In the genomic region with DNA sequence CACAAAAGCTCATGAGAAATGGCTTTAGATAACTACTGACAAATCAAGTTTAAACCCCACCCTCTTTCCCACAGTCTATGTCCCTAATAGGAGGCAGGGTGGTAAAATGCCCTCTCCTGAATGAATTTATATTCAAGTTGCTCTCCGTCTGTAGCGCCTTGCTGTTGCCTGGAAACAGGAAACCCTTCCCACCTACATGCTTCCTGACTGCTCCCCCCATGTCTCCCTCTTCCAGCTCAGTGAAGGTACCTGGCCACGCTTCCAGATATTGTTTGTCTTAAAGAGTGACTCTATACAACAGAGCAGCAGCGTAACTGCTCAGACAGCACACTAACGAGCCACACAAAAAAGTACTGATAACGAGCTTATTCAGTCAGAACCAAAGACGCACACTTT, we compare ENCODE assay signal across 8 mouse cellular contexts. TPM values are rescaled to one million over a fixed set of nuclear protein-coding genes. Genes with fewer than 3 reads are reported as not detected.
A peak's percentile ranks its signal among the peaks of the same experiment; 100 is the strongest.
DNase-seq lines count a peak whose midpoint lies in the region; ATAC-seq and TF ChIP-seq lines count a peak whose summit lies in the region.

No protein-coding gene starts in this region.

- no peak overlapping the region for H3K27ac ChIP-seq in brown adipose tissue, adult 24 weeks (replicated peaks; ENCODE audit: low read depth, low read length)
- no peak overlapping the region for H3K27ac ChIP-seq in hindbrain, embryonic 12.5 days
- H3K27ac ChIP-seq in limb, embryonic 14.5 days (replicated peaks; ENCODE audit: low read depth, low read length): no peak overlapping the region
- H3K27ac ChIP-seq in stomach, embryonic 16.5 days (ENCODE audit: low read length): no peak overlapping the region

- H3K4me1 ChIP-seq in brown adipose tissue, adult 24 weeks (ENCODE audit: control insufficient read depth, insufficient read depth, insufficient read length, low read length): no peaks in the 10 kb centered on the region
- H3K4me1 ChIP-seq in hindbrain, embryonic 12.5 days: peaks cover 19% of the 10 kb centered on the region
- H3K4me1 ChIP-seq in limb, embryonic 14.5 days (ENCODE audit: control insufficient read depth, insufficient read depth, low read length): peaks cover 3% of the 10 kb centered on the region; the same call in 1 of the 2 replicates
- peaks cover 9% of the 10 kb centered on the region; the same call in 1 of the 2 replicates for H3K4me1 ChIP-seq in stomach, embryonic 16.5 days (ENCODE audit: control insufficient read depth, insufficient read depth, low read length)

- H3K36me3 ChIP-seq in hindbrain, embryonic 12.5 days: no peaks in the 10 kb centered on the region
- no peaks in the 10 kb centered on the region for H3K36me3 ChIP-seq in limb, embryonic 14.5 days (ENCODE audit: control insufficient read depth, insufficient read depth, low read length)
- no peaks in the 10 kb centered on the region for H3K36me3 ChIP-seq in stomach, embryonic 16.5 days (ENCODE audit: control insufficient read depth, insufficient read depth, low read length)

- peak; percentile 5 to 10 for DNase-seq in heart, adult 9 months (ENCODE audit: low spot score in 2 of 2)
- DNase-seq in heart, postnatal 4 days: no peak
- DNase-seq in limb, embryonic 14.5 days (ENCODE audit: low spot score): no peak
- no peak for DNase-seq in T-cell, adult 2 months (ENCODE audit: low spot score)
- DNase-seq in gastrocnemius, postnatal 25 days: no peak

- no peak overlapping the region for H3K9ac ChIP-seq in hindbrain, embryonic 12.5 days
- no peak overlapping the region for H3K9ac ChIP-seq in limb, embryonic 14.5 days (ENCODE audit: low read depth, low read length, severe bottlenecking)
- no peak overlapping the region for H3K9ac ChIP-seq in stomach, embryonic 16.5 days (ENCODE audit: low read length)

- WGBS in hindbrain, embryonic 12.5 days: 30% methylated on average over 7 of the region's 7 CpGs
- WGBS in limb, embryonic 14.5 days: 31% methylated on average over 7 of the region's 7 CpGs
- WGBS in stomach, embryonic 16.5 days: 22% methylated on average over 7 of the region's 7 CpGs

- peak overlapping the region; percentile 38 for H3K4me2 ChIP-seq in hindbrain, embryonic 12.5 days (replicated peaks)
- peak overlapping the region; percentile 25; the same call in 1 of the 2 replicates for H3K4me2 ChIP-seq in limb, embryonic 14.5 days (replicated peaks; ENCODE audit: low read depth, low read length, severe bottlenecking)
- peak overlapping the region; percentile 36 for H3K4me2 ChIP-seq in stomach, embryonic 16.5 days (ENCODE audit: low read depth, low read length)

- TF ChIP-seq POLR2A in limb, embryonic 14.5 days (IDR thresholded peaks at IDR 0.05; ENCODE audit: borderline replicate concordance, extremely low read depth, insufficient read depth, insufficient read length): no peak

- no peaks in the 10 kb centered on the region for H3K27me3 ChIP-seq in hindbrain, embryonic 12.5 days
- no peaks in the 10 kb centered on the region for H3K27me3 ChIP-seq in limb, embryonic 14.5 days (ENCODE audit: control insufficient read depth, insufficient read depth, low read length)
- no peaks in the 10 kb centered on the region for H3K27me3 ChIP-seq in stomach, embryonic 16.5 days (ENCODE audit: control insufficient read depth, insufficient read depth, low read length)

- no peaks in the 10 kb centered on the region for H3K9me3 ChIP-seq in hindbrain, embryonic 12.5 days (replicated peaks)
- H3K9me3 ChIP-seq in limb, embryonic 14.5 days (ENCODE audit: control insufficient read depth, low read length): no peaks in the 10 kb centered on the region
- no peaks in the 10 kb centered on the region for H3K9me3 ChIP-seq in stomach, embryonic 16.5 days (replicated peaks; ENCODE audit: control insufficient read depth, low read length)

- peak overlapping the region; percentile 19; the same call in 1 of the 2 replicates for H3K4me3 ChIP-seq in brown adipose tissue, adult 24 weeks (ENCODE audit: insufficient read depth, low read depth, low read length)
- H3K4me3 ChIP-seq in hindbrain, embryonic 12.5 days: no peak overlapping the region
- H3K4me3 ChIP-seq in limb, embryonic 14.5 days (replicated peaks; ENCODE audit: low read length): no peak overlapping the region
- H3K4me3 ChIP-seq in stomach, embryonic 16.5 days (replicated peaks; ENCODE audit: low read length): no peak overlapping the region

- peak; percentile 52 for ATAC-seq in hindbrain, embryonic 12.5 days (ENCODE audit: low FRiP score)
- ATAC-seq in limb, embryonic 14.5 days (ENCODE audit: low FRiP score, low read depth): no peak
- ATAC-seq in stomach, embryonic 16.5 days (ENCODE audit: insufficient read depth, low FRiP score): no peak

RNA-seq across cellular contexts. Expression of a gene that starts 50.8 kb away (rescaled TPM):
- 10 to 100 TPM; 20.0 to 20.6 TPM for total RNA-seq in heart, postnatal 4 days (2021)
- polyA plus RNA-seq in brown adipose tissue, adult 24 weeks (2012; ENCODE audit: insufficient read depth, insufficient read length, missing spikeins): 6.9 and 9.8 TPM in 2 replicates
- 38.1 and 41.0 TPM in 2 replicates for polyA plus RNA-seq in hindbrain, embryonic 12.5 days (2016; fragmentation: Nextera tagmentation; extraction: Ambion mirVana)
- 13.4 and 14.2 TPM in 2 replicates for polyA plus RNA-seq in limb, embryonic 14.5 days (2012; rRNA removed)
- polyA plus RNA-seq in limb, embryonic 14.5 days (2014; fragmentation: Nextera tagmentation; extraction: Ambion mirVana): 30.9 and 32.9 TPM in 2 replicates
- 32.7 and 39.3 TPM in 2 replicates for polyA plus RNA-seq in stomach, embryonic 16.5 days (2015; fragmentation: Nextera tagmentation; extraction: Ambion mirVana)
- total RNA-seq in gastrocnemius, postnatal 25 days (2021): 1 to 10 TPM; 6.2 to 6.6 TPM

Comparison
In these comparisons a context has a peak if more than half of its experiments do, and no peak if none do; other contexts are left out.
1. DNase-seq: peak in heart, adult 9 months (2 of 2); none in heart, postnatal 4 days (single experiment), limb, embryonic 14.5 days (single experiment), T-cell, adult 2 months (single experiment) and gastrocnemius, postnatal 25 days (single experiment).
2. Peak in every context shown above with its lines, with median percentiles within 50 percentile points of each other: H3K4me2 ChIP-seq.